Mouse (Mus musculus): ENCODE measurements around the gene Gm10188.
A peak's percentile ranks its signal among the peaks of the same experiment; 100 is the strongest.

Gm10188 gene

GRCm38 (mm10) chr1:132194624-132195023 lies 34.9 kb downstream of the Gm10188 start:
- DNase-seq, result no peak

DNA sequence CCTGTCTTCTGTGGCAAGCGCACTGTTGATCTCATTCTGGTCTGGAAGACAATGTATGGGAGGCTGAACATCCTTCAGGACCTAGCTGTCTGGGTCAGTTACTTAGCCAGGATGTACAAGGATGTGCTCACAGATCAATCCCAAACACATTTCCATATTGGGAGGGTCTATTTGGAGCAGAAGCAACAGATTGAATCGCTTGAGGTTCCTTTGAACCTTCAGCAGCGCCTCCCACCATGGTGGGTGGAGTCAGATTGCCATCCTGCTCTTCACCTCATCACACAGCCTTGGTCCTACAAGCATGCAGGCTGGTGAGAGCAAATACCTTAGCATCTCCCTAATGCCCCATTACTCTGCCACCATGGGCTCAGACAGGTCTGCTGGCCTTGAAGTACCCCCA lies 35.8 kb downstream of the Gm10188 start:
- DNase-seq, result no peak

DNA sequence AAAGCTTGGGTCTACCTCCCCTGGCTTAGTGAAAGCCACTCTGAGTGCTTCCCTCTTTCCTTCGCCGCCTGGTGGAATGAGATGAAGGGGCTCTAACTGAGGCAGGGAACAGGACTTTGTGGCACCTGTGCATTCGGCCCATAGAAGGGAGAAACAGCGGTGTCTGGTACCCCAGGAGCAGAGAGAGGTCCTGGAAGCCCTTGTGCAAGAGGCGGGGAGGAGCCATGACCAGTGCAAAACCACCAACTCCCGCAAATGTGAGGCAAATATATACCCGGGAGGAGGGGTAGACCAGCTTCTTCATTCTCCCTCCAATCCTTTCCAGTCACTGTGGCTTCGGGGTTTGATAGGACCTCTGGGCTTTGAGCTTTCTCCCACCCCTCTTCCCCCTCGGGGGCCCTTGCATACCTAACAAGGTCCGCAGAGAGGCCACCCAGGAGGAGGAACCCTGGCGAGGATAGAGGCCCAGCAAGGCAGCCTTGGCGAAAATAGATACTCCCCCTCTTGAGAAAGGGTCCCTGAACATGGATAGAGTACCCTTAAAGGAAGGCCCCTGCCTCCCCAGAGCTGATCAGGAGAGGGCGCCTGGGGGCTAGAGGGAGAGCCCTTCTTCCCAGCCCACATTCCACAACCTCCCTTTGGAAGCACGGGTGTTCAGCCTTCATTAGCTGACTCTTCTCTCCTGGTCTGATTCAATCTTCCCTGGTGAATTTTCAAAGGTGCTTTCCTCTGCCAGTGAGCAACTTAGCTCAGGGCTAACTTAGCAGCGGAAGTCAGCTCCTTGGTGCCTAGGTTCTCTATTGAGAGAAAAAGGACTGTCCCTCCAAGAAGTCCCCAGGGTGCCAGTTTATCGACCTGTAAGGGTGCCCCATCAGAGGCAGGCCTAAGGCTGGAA lies 37.5 kb downstream of the Gm10188 start:
- DNase-seq, result no peak

DNA sequence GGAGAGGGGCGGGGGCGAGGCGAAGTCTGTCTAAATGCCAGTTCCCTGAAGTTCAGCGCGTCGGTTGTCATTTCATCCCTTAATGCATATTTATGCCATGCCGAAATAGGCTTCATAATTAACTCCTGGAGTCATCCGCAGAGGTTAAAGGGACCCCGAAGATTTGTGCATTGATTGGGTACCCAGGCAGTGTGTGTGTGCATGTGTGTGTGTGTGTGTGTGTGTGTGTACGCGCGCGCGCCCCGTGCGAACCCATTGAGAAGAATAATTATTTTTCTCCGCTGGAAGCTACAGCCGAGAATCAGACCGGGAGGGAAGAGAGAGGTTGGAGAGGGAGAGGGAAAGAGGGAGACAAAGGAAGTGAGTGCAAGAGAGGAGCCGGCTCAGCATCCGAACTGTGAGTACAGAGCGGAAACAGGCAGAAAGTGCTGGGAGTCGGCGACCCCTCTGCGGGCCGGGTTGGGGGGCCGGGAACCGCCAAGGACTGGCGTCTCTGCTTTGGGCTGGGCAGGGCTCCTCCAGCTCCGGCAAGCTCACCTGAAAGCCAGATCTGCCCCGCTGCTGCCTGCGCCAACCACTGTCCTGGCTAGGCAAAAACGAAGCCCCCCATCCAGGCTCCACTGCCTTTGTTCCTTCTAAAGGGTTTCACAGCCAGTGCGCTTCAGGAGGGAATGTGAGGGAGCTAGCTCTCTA lies 38.3 kb downstream of the Gm10188 start, which contains the start of the genes Lemd1 and AC124108.1:
Gene Lemd1, plus strand, starts transcription at position 339 of the 693 bp plus-strand sequence.
Gene AC124108.1, plus strand, starts transcription at position 365 of the 693 bp plus-strand sequence.
- no peak for DNase-seq

- no peak for DNase-seq
Measured at GRCm38 (mm10) chr1:132190621-132191092, 38.9 kb downstream of the Gm10188 start.

- peak; percentile 16 for DNase-seq
Measured at GRCm38 (mm10) chr1:132190040-132190513, 39.5 kb downstream of the Gm10188 start.

DNA sequence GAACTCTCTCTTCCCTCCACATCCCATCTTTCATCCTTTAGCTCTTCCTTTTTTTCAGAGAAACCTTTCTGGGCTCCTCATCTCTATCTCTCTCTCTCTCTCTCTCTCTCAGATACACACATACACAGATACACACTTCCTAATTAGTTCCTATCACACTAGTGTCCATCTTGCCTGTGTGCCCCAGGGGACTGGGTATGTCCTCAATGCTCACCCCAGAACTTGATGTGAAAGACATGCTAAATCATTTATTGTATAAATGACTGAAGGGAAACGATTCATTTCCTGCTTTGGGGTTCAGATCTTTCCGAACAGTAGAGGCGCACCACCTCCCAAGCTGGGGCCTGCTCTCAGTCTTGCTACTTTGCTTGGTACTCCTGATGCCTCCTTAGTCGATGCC lies 40.3 kb downstream of the Gm10188 start:
- no peak for DNase-seq

- DNase-seq, result no peak
Measured at GRCm38 (mm10) chr1:132188442-132189066, 41.0 kb downstream of the Gm10188 start.

DNA sequence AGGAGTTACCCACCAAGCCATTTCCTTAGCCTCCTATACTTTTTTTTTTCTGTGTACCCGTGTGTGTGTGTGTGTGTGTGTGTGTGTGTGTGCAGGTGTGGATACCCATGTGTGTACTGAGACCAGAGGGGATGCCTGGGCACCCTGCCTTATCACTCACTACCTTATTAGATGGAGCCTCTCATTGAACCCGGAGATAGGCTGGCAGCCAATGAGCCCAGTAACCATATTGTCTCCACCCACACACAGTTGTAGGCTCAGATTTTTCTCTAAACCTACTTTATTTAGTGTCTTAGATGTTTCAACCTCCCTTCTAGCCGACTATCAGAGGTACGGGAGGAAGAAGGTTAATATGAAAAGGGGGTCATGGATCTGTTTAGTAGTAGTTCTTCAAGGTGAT lies 43.3 kb downstream of the Gm10188 start:
- no peak for DNase-seq
